ENCODE assay signal across 31 mouse cellular contexts in the genomic region with DNA sequence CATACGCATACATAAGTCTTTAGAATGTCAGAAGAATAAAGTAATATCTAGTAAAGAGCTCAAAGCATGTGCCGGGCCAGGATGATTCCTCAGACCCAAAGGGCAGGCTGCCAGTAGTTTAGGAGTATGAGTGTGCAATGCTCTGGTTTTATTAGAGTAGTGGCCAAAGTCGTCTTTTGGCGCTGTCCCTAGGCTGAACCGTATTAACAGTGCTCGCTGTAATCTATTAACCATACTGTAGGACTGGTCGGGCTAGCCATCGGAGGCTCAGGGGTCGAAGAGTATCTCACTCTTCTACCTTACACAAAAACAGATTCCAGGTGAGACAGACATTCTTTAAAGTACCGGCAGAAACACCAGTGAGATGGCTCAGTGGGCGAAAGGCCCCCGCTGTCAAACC. TPM values are rescaled to one million over a fixed set of nuclear protein-coding genes. Genes with fewer than 3 reads are reported as not detected.
DNase-seq lines count a peak whose midpoint lies in the region; ATAC-seq and TF ChIP-seq lines count a peak whose summit lies in the region.
"Had no signal": no experiment of that assay in that cellular context is flagged by ENCODE, and none has a peak within 500 bp of the region (broad histone marks: within the 10 kb centered on the region; RNA-seq: fewer than 3 reads in every experiment).

No protein-coding gene starts in this region.

- no peak overlapping the region for H3K4me2 ChIP-seq in kidney, embryonic 14.5 days (replicated peaks; ENCODE audit: low read depth, low read length)
- H3K4me2 ChIP-seq in intestine, postnatal 0 days (replicated peaks; ENCODE audit: low read depth), result peak overlapping the region; percentile 33
- no peak overlapping the region for H3K4me2 ChIP-seq in kidney, embryonic 16.5 days (replicated peaks; ENCODE audit: low read depth, low read length)
- H3K4me2 ChIP-seq: embryonic facial prominence, embryonic 12.5 days; forebrain, embryonic 12.5 days; limb, embryonic 13.5 days; neural tube, embryonic 15.5 days had no signal

- TF ChIP-seq CTCF in intestine, postnatal 0 days (IDR thresholded peaks at IDR 0.05; ENCODE audit: low read depth), result no peak

- ATAC-seq in kidney, embryonic 14.5 days (ENCODE audit: low FRiP score, low TSS enrichment), result no peak
- no peak for ATAC-seq in intestine, postnatal 0 days
- ATAC-seq in kidney, embryonic 16.5 days (ENCODE audit: low FRiP score, low TSS enrichment), result 0 out of 2 replicates have a peak, but pooled peaks have one; percentile 43
- ATAC-seq: CD4-positive, CD25-positive, alpha-beta regulatory T cell, adult 4 months; hindbrain, postnatal 0 days; Patski had no signal

- H3K27me3 ChIP-seq in kidney, embryonic 14.5 days (ENCODE audit: control insufficient read depth, insufficient read depth, low read length), result no peaks in the 10 kb centered on the region
- no peaks in the 10 kb centered on the region for H3K27me3 ChIP-seq in intestine, postnatal 0 days (replicated peaks; ENCODE audit: control insufficient read depth, insufficient read depth, low read length)
- H3K27me3 ChIP-seq in kidney, embryonic 16.5 days (ENCODE audit: insufficient read depth, low read length), result no peaks in the 10 kb centered on the region
- H3K27me3 ChIP-seq: embryonic facial prominence, embryonic 12.5 days; limb, embryonic 13.5 days; neural tube, embryonic 15.5 days; Patski had no signal

- WGBS in kidney, embryonic 14.5 days, result 91% methylated on average over 12 of the region's 12 CpGs
- 53% methylated on average over 12 of the region's 12 CpGs for WGBS in intestine, postnatal 0 days
- 79% methylated on average over 12 of the region's 12 CpGs for WGBS in kidney, embryonic 16.5 days
- WGBS in macrophage (ENCODE audit: missing documents), result 96% methylated on average over 12 of the region's 12 CpGs

- H3K4me1 ChIP-seq in kidney, embryonic 14.5 days (ENCODE audit: control insufficient read depth, insufficient read depth, low read length), result peaks cover 12% of the 10 kb centered on the region
- peaks cover 11% of the 10 kb centered on the region; the same call in 1 of the 2 replicates for H3K4me1 ChIP-seq in intestine, postnatal 0 days (replicated peaks; ENCODE audit: control insufficient read depth, insufficient read depth, low read length)
- peaks cover 50% of the 10 kb centered on the region for H3K4me1 ChIP-seq in kidney, embryonic 16.5 days (ENCODE audit: insufficient read depth, low read length)

- peaks cover 32% of the 10 kb centered on the region for H3K36me3 ChIP-seq in kidney, embryonic 14.5 days (ENCODE audit: control insufficient read depth, insufficient read depth, low read length)
- H3K36me3 ChIP-seq in intestine, postnatal 0 days (ENCODE audit: control insufficient read depth, insufficient read depth), result peaks cover 29% of the 10 kb centered on the region
- H3K36me3 ChIP-seq in kidney, embryonic 16.5 days (ENCODE audit: insufficient read depth, low read length), result peaks cover 22% of the 10 kb centered on the region
- H3K36me3 ChIP-seq in macrophage (ENCODE audit: inconsistent target), result peaks cover 42% of the 10 kb centered on the region

- H3K79me2 ChIP-seq in macrophage (ENCODE audit: inconsistent target), result peaks cover 94% of the 10 kb centered on the region

- peak; percentile 65 for DNase-seq in kidney, adult 11 months
- no peak for DNase-seq in Muller cell, postnatal 12 days (ENCODE audit: inconsistent ontology term)
- DNase-seq in yolk sac, embryonic 10.5 days (ENCODE audit: low spot score), result no peak
- DNase-seq: adrenal gland, postnatal 36 days; cerebellum, adult 11-12 months; cerebellum, postnatal 14 days; gastrocnemius, adult 2 months; right cerebral cortex, adult 18-20 months; thymus, adult 18-20 months; thymus, postnatal 4 days had no signal

- H3K4me3 ChIP-seq in kidney, embryonic 14.5 days (ENCODE audit: low read length), result no peak overlapping the region
- H3K4me3 ChIP-seq in intestine, postnatal 0 days (ENCODE audit: low read depth, low read length), result no peak overlapping the region
- H3K4me3 ChIP-seq in kidney, embryonic 16.5 days (ENCODE audit: low read length), result no peak overlapping the region
- H3K4me3 ChIP-seq in macrophage (ENCODE audit: inconsistent target), result peak overlapping the region; percentile 94; the same call in 1 of the 2 replicates
- H3K4me3 ChIP-seq: embryonic facial prominence, embryonic 12.5 days; forebrain, embryonic 12.5 days; hindbrain, embryonic 10.5 days; limb, embryonic 13.5 days; midbrain, embryonic 10.5 days; neural tube, embryonic 15.5 days had no signal

- H3K27ac ChIP-seq in kidney, embryonic 14.5 days (ENCODE audit: low read depth, low read length), result no peak overlapping the region
- no peak overlapping the region for H3K27ac ChIP-seq in intestine, postnatal 0 days (ENCODE audit: low read depth, low read length)
- H3K27ac ChIP-seq in kidney, embryonic 16.5 days (ENCODE audit: low read length), result no peak overlapping the region
- peak overlapping the region; percentile 90 for H3K27ac ChIP-seq in macrophage
- H3K27ac ChIP-seq: embryonic facial prominence, embryonic 12.5 days; forebrain, embryonic 12.5 days; gastrocnemius, adult 2 months; hindbrain, embryonic 10.5 days; hindbrain, postnatal 0 days; limb, embryonic 13.5 days; liver, embryonic 14.5 days; midbrain, embryonic 10.5 days; neural tube, embryonic 15.5 days had no signal

- no peaks in the 10 kb centered on the region for H3K9me3 ChIP-seq in kidney, embryonic 14.5 days (ENCODE audit: control insufficient read depth, low read length)
- no peaks in the 10 kb centered on the region for H3K9me3 ChIP-seq in intestine, postnatal 0 days (ENCODE audit: control insufficient read depth)
- H3K9me3 ChIP-seq in kidney, embryonic 16.5 days (ENCODE audit: low read length), result no peaks in the 10 kb centered on the region
- H3K9me3 ChIP-seq: embryonic facial prominence, embryonic 12.5 days; forebrain, embryonic 12.5 days; hindbrain, embryonic 10.5 days; limb, embryonic 13.5 days; midbrain, embryonic 10.5 days; neural tube, embryonic 15.5 days had no signal

- no peak overlapping the region for H3K9ac ChIP-seq in kidney, embryonic 14.5 days (ENCODE audit: low read depth, low read length)
- H3K9ac ChIP-seq in intestine, postnatal 0 days (ENCODE audit: low read depth, low read length), result no peak overlapping the region
- no peak overlapping the region for H3K9ac ChIP-seq in kidney, embryonic 16.5 days (replicated peaks; ENCODE audit: low read length)
- H3K9ac ChIP-seq: embryonic facial prominence, embryonic 12.5 days; forebrain, embryonic 12.5 days; limb, embryonic 13.5 days; liver, embryonic 14.5 days; neural tube, embryonic 15.5 days had no signal

RNA-seq across cellular contexts. Expression of a gene that starts 12.5 kb away (rescaled TPM):
- 242 and 272 TPM in 2 replicates for polyA plus RNA-seq in kidney, embryonic 14.5 days (2014; fragmentation: Nextera tagmentation; extraction: Ambion mirVana)
- polyA plus RNA-seq in intestine, postnatal 0 days (2015; fragmentation: Nextera tagmentation; extraction: Ambion mirVana), result 343 and 352 TPM in 2 replicates
- 225 and 232 TPM in 2 replicates for polyA plus RNA-seq in kidney, embryonic 16.5 days (2015; fragmentation: Nextera tagmentation; extraction: Ambion mirVana)
- total RNA-seq in macrophage (2018; cell fraction: chromatin; rRNA removed), result 100 to 1,000 TPM in 4 of 26 experiments, 10 to 100 TPM in 22; 43.3 to 129 (median 74.1) TPM
- total RNA-seq in macrophage (2018; cell fraction: cytosol; rRNA removed), result 1,000 to 10,000 TPM in 1 of 26 experiments, 100 to 1,000 TPM in 25; 474 to 1,048 (median 650) TPM
- 100 to 1,000 TPM; 108 to 364 (median 196) TPM for total RNA-seq in macrophage (2018; cell fraction: nucleus; rRNA removed)
- 719 to 1,119 TPM (median 1,119 TPM) in 3 replicates for polyA plus RNA-seq in macrophage (2018)

RNA-seq across cellular contexts. Expression of a gene that starts 33.5 kb away (rescaled TPM):
- not detected in 2 replicates for polyA plus RNA-seq in kidney, embryonic 14.5 days (2014; fragmentation: Nextera tagmentation; extraction: Ambion mirVana)
- not detected in 2 replicates for polyA plus RNA-seq in intestine, postnatal 0 days (2015; fragmentation: Nextera tagmentation; extraction: Ambion mirVana)
- polyA plus RNA-seq in kidney, embryonic 16.5 days (2015; fragmentation: Nextera tagmentation; extraction: Ambion mirVana), result not detected in 2 replicates
- not detected for total RNA-seq in macrophage (2018; cell fraction: chromatin; rRNA removed)
- total RNA-seq in macrophage (2018; cell fraction: cytosol; rRNA removed), result not detected
- total RNA-seq in macrophage (2018; cell fraction: nucleus; rRNA removed), result under 1 TPM in 1 of 26 experiments, not detected in 25; 0.29 TPM
- polyA plus RNA-seq in macrophage (2018), result not detected in 3 replicates
- total RNA-seq: adrenal gland, adult 18-20 months; adrenal gland, postnatal 36 days; gastrocnemius, adult 2 months; hindbrain, postnatal 0 days; left cerebral cortex, adult 18-20 months; left cerebral cortex, postnatal 25 days had no signal
- polyA plus RNA-seq: CD4-positive, CD25-positive, alpha-beta regulatory T cell, adult 4 months; embryonic facial prominence, embryonic 12.5 days; heart, embryonic 16.5 days; hindbrain, embryonic 10.5 days; hindbrain, postnatal 0 days; large intestine, adult 2 months; limb, embryonic 13.5 days; lung, embryonic 16.5 days; midbrain, embryonic 10.5 days; neural tube, embryonic 15.5 days; stomach, embryonic 16.5 days had no signal

RNA-seq across cellular contexts. Expression of a gene that starts 59.6 kb away (rescaled TPM):
- 51.4 and 63.6 TPM in 2 replicates for polyA plus RNA-seq in kidney, embryonic 14.5 days (2014; fragmentation: Nextera tagmentation; extraction: Ambion mirVana)
- 25.2 and 26.8 TPM in 2 replicates for polyA plus RNA-seq in intestine, postnatal 0 days (2015; fragmentation: Nextera tagmentation; extraction: Ambion mirVana)
- polyA plus RNA-seq in kidney, embryonic 16.5 days (2015; fragmentation: Nextera tagmentation; extraction: Ambion mirVana), result 82.1 and 86.3 TPM in 2 replicates
- 10 to 100 TPM in 2 of 26 experiments, 1 to 10 TPM in 14, under 1 TPM in 5, not detected in 5; 0.31 to 18.3 (median 1.9) TPM for total RNA-seq in macrophage (2018; cell fraction: chromatin; rRNA removed)
- total RNA-seq in macrophage (2018; cell fraction: cytosol; rRNA removed), result 10 to 100 TPM in 6 of 26 experiments, 1 to 10 TPM in 20; 1.8 to 14.4 (median 7.5) TPM
- 10 to 100 TPM in 4 of 26 experiments, 1 to 10 TPM in 17, under 1 TPM in 3, not detected in 2; 0.48 to 20.8 (median 5.3) TPM for total RNA-seq in macrophage (2018; cell fraction: nucleus; rRNA removed)
- 1.7 to 2.7 TPM (median 2.0 TPM) in 3 replicates for polyA plus RNA-seq in macrophage (2018)
